Mouse (Mus musculus) urinary bladder, postnatal 14 days (tissue): ENCODE data around the gene Myom3.
A peak's percentile ranks its signal among the peaks of the same experiment; 100 is the strongest.

ENCODE experiments used
- DNase-seq: peaks from one replicate; pipeline ENCODE4 v3.0.0; 2021; ENCODE audit warnings: low spot score

Myom3 gene

DNA sequence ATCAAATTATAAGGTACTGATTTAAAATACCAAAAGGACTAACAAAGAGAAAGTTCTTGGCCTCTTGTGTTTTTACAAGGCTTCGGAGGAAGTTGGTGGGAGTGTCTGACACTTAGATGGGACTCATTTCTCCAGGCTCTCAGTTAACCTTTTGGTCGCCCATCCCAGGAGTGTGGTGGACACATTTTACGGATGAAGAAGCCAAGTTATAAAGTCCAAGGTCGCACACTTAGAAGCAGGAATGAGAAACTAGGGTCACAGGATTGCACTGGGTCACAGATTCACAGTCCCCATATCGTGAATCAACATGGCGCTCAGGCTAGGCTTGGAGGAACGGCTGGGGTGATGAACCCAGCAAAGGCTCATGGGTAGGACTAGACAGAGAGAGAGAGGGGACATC, 2.1 kb downstream of the Myom3 start:
- DNase-seq: no peak

DNA sequence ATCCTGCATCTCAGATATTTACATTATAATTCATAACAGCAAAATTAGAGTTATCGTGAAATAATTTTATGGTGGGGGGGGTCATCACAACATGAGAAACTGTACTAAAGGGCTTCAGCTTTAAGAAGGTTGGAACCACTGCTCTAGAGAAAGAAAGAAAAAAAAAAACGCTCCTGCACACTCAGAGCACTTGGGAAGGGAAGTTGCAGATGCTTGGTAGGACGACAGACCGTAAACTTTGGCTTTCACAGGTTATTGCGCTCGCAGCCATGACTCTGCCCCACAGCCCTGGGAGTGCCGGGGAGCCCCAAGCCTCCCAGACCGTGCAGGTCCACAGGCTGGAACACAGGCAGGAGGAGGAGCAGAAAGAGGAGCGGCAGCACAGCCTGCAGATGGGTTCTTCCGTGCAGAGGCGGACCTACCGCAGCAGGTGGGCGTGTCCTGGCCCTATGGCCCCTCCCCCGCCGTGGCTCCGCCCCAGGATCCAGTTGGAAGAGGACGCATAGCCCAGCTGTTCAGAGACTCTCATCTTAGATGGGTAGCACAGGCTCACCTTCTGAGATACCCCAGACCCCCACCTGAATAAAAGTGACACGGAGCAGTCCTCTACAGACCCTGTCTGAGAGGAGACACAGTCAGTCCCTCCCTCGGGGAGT, 2.9 kb downstream of the Myom3 start:
- DNase-seq: peak; percentile 77

GRCm38 (mm10) chr4:135764700-135765099, 5.2 kb downstream of the Myom3 start:
- DNase-seq: no peak

DNA sequence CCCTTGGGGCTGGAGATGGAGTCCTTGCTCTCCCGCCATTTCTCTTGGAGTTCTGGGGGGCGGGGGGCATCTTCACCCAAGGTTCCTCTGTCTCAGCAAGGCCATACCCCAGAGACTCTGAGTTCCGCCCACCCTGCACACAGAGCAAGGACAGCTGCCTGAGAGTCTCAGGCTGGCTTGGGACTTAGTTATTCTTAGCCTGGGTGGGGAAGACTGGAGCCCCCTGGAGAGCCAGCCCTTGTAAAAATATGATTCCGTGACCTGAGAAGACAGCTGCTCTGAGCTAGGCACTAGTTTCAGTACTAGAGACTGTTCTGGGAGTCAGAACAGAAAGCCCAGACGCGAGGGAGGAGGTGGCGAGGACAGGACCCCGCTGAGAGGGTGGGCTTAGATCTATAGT, 6.2 kb downstream of the Myom3 start:
- DNase-seq: no peak

DNA sequence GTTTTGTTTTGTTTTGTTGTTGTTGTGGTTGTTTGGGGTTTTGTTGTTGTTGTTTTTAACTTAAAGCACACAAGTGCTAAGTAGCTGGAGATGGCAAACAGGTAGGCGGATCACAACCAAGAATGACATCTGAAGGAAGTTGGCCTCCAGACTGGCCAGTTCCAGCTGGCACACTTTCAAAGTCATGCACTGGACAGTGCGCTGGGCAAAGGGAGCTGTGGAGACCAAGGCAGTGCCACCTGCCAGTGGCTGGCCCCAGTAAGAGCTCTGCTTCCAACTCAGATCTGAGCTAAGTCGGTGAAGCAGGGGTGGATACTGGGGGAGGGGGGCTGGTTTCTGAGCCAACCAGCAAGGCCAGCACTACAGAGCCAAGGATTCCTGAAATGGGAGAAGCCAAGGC, 7.5 kb downstream of the Myom3 start:
- no peak for DNase-seq

DNA sequence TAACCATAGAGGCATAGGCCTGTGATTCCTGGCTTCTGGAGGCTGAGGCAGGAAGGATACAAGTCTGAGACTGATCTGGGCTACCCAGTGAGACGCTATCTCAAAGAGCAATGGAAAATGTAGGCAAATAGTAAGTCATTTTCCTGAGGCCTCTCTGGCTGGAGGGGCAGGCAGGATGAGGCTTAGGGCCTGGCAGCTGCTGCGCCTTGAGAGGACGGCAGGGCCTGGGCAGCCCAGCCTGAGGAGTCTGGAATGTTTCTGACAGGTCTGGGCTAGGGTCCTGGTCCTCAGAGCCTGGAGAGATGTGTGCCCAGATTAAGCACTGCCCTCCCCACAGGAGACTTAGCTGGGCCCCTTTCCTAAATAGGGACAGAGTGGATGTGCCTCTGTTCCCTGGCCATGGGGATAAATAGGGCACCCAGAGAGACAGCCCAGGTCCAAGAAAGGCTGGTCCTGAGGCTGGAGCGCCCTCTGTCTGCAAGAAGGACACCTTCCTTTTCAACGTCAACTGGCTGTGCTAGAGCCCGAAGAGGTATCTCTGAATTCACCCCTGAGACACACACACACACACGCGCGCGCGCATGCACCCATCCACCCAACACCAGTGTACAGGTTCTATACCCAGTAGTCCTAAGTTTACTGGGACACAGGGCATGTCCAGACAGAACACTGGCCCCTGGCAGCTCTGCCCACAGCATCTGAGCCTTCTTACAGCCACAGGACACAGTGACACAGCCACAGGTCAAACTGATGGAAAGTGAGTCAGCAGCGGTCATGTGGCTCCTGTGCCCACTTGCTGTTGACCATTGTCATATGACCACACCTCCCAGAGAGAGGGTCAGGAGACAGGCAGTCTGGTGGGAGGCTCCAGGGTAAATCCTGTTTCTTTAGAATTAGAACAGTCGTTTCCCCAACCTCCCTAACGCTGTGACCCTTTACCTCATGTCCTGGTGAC, 9.3 kb downstream of the Myom3 start:
- DNase-seq: peak; percentile 63

GRCm38 (mm10) chr4:135770611-135771305, 11.2 kb downstream of the Myom3 start:
- no peak for DNase-seq

GRCm38 (mm10) chr4:135771592-135771991, 12.1 kb downstream of the Myom3 start:
- no peak for DNase-seq

DNA sequence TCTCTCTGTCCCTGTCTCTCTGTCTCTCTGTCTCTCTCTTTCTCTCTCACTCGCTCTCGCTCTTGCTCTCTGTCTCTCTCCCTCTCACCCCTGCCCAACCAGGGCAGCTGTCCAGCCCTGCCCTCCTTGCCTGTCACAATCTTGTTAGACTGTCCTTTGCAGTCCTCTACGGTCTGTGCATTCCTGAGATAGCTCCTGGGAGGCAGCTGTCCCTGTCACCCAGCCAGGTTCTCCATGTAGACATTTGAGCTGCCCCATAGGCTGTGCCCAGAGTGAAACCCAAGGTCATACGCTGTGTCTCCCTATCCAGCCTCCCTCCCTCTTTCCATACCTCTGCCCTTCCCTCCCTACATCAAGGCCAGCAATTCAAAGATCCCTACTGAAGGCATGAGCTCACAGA, 13.2 kb downstream of the Myom3 start:
- no peak for DNase-seq

GRCm38 (mm10) chr4:135774496-135774895, 15.0 kb downstream of the Myom3 start:
- no peak for DNase-seq

DNA sequence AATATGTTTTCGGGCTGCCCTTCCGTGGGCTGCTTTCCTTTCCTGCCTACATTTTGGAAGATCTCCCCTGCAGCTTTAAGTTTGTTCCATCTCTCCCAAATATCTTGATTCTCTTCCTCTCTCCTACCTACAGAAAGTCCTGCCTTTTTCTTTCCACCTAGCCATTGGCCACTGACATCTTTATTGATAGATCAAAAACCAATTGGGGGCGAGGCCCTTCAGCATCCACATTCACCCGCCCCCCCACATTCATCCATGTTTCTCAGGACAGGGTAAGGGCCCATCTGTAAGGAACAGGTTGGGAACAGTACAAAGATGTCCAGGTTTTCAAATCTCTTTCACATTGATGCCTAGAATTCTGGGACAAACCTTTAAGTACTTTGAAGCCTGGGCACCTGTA, 17.3 kb downstream of the Myom3 start:
- no peak for DNase-seq

DNA sequence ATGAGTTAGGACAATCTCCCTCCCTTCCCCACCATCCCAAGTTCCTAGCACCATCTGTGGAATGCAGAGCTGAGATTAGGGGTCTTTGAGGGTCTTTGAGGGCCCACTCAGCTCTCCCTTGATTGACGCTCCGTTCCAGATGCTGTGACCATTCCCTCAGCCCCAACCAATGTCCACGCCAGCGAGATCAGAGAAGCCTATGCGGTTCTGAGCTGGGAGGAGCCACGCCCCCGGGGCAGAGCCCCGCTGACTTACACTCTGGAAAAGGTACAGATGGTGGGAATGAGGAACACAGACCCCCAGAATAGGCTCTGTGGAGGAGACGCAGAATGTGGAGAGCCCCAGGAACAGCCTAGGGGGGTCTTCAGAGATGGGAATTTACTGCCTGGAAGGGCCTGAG, 20.1 kb downstream of the Myom3 start:
- DNase-seq: no peak

DNA sequence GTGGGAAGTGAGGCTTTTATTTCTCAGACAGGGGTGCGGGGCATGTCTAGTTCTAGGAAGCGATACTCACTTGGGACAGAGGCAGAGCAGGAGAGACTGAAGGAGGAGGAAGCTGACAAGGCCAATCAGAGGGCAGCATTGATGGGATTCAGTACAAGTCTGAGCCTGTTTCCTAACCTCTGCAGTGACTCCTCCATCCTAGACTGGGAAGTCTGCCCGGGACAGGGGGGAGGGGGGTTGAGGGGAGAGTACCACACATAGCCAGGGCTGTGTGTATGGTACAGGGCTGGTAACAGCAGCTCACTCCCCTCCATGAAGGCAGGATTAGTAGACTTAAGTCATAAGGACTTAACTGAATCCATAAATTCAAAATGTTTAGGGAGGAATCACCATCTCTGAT, 20.7 kb downstream of the Myom3 start:
- DNase-seq: no peak

DNA sequence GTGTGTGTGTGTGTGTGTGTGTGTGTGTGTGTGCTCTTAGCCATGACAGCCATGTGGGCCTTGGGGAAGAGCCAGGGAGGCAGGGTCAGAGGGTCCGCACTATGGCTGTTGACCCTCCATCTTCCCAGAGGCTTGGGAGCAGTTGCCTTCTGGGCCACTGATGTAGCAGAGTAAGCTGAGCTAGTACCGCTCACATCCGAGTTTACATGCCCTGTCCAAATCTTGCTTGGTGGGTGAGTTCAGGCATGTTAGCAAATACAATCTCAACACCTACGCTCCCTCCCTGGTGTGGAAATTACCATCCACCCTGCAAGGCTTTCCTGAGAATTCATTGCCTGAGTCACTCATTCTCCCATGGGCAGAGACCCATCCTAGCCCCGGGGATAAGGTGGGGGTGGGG, 21.8 kb downstream of the Myom3 start:
- no peak for DNase-seq

DNA sequence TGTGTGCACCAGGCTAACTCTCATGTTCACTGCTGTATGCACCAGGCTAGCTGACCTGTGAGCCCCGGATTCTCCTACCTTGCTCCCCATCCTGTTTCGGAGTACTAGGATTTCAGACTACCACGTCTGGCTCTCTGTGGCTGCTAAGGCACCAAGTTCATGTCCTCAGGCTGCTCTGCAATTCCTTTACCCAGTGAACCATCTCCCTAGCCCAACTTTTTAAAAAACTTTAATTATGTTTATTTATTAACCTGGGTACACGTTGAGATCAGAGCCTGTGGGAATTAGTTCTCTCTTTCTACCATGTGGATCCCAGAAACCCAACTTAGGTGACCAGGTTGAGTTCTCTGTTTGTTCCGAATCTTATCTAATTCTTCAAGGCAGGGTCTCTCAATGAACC, 27.1 kb downstream of the Myom3 start:
- DNase-seq: no peak

DNA sequence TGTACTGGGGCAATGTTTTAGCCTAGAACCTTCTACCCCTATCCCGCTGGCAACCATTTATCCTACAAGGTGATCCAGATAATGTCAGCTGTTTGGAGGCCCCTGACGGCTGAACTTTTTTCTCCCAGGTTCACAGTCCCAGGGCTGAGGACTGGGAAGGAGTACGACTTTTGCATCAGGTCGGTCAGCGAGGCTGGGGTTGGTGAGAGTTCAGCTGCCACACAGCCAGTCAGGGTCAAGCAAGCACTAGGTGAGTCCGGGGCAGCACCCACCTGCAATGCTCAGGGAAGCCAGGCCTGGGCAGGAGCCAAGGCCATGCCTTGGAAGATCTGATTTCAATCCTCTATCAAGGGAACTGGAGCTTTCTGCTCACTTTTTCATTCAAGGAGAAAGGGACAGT, 27.8 kb downstream of the Myom3 start:
- no peak for DNase-seq

DNA sequence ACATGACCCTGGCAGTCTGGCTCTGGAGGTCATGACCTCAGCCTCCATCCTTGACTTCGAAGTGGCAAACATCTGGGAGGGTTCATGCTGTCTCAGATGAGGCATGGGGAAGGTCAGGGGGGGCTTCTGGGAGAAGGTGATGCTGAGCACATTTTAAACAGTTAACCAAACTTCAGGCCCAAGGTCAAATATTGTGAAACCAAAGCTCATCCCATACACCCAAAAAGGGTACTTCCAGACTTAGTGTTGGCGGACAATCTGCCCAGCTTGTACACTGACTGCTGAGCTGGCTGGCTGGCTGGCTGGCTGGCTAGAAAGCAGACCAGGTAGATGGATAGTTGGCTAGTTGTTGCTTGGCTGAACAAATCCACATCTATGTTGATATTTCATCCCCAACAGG, 29.6 kb downstream of the Myom3 start:
- no peak for DNase-seq

- no peak for DNase-seq
Observed at GRCm38 (mm10) chr4:135792821-135793220, 33.3 kb downstream of the Myom3 start.

GRCm38 (mm10) chr4:135797931-135798330, 38.4 kb downstream of the Myom3 start:
- no peak for DNase-seq

DNA sequence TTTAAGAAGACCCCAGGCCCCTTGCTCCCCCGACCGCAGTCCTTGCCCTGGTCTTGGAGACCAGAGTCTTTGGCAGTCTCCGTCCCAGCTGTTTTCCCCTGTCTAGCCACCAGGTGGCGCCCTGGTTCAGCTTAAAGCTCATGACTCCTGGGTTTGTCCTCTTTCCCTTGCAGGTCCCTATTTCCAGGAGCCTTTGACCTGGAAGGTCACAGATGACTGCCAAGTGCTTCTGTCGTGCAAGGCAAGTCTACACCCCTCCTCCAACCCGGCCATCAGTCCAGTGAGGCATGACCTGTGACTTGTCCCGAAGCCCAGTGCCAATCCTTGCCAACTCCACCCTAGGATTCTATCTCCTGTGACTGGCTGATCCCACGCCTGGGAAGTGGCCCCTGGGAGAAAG, 42.0 kb downstream of the Myom3 start:
- peak; percentile 88 for DNase-seq

GRCm38 (mm10) chr4:135803299-135803698, 43.8 kb downstream of the Myom3 start:
- no peak for DNase-seq

- no peak for DNase-seq
Observed at GRCm38 (mm10) chr4:135804169-135804568, 44.7 kb downstream of the Myom3 start.

GRCm38 (mm10) chr4:135814896-135815295, 55.4 kb downstream of the Myom3 start:
- no peak for DNase-seq
